Mouse (Mus musculus) megakaryocyte-erythroid progenitor cell, adult 5 weeks (primary cell): ENCODE data around the gene B3gnt4. TPM values are rescaled to one million over a fixed set of nuclear protein-coding genes. Genes with fewer than 3 reads are reported as not detected.

ENCODE experiments used
- polyA plus RNA-seq: library from polyadenylated mRNA; stranded (reverse); fragments of >175 nt; gene quantifications from 2 replicates; pipeline ENCODE4 v1.2.3, GENCODE M21; 2012

The B3gnt4 gene
- not detected in 2 replicates for polyA plus RNA-seq

GRCm38 (mm10) chr5:123510160-123510559, at the start of gene B3gnt4:
Gene B3gnt4 (plus strand): TSS chr5:123510460.

GRCm38 (mm10) chr5:123489112-123489785, 21.0 kb upstream of the B3gnt4 start, which contains the start of the genes Lrrc43 and Il31:
Gene Lrrc43 (plus strand): TSS chr5:123489305.
Gene Il31 (minus strand): TSS chr5:123489489.

DNA sequence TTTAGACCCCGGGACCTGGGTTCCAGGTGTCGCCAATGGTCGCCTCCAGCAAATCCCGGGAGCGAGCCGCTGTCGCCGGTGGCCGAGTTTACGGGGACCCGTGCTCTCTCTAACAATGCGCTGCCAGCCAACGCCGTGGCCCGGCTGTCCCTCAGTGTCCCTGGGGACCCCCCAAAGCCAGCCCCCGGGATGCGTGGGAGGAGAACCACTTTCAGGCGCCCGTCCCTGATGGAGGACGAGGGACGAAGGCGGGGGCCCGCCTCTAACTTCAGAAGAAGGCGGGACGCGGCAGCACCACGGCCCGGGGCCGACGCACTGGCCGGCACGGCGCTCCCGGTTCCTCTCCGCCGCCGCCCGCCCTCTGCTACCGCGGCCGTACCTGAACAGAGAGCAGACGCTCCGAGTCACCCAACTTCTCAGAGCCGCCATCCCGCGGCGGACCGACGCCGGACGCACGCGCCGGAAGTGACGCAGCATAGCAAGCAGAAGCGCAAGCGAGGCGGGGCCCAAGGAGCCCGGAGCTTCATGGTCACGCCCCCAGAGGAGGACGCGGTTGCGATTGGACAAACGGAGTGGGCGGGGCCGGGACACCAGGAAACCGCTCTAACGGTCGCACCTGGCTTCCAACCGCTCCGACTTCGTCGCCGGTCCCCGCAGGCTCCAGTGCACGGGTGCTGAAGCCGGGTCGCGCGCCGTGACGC, 13.6 kb downstream of the B3gnt4 start, which contains the start of gene Diablo:
TSS of gene Diablo (minus strand) at position 485 of the 701 bp plus-strand sequence.

GRCm38 (mm10) chr5:123525281-123525680, 15.0 kb downstream of the B3gnt4 start, which contains the start of gene Gm49027:
Gene Gm49027 (minus strand): TSS chr5:123525488.

Other genes with a start within 250 kb of the B3gnt4 start
- gene Bcl7a, start 166.6 kb upstream of the B3gnt4 start, polyA plus RNA-seq = 36.7 and 37.3 TPM in 2 replicates
- gene Mlxip, start 115.7 kb upstream of the B3gnt4 start, polyA plus RNA-seq = 15.6 and 22.2 TPM in 2 replicates
- gene Lrrc43, start 21.2 kb upstream of the B3gnt4 start, polyA plus RNA-seq = not detected in 2 replicates
- gene Il31, start 21.0 kb upstream of the B3gnt4 start, polyA plus RNA-seq = not detected in 2 replicates
- 10.6 and 11.3 TPM in 2 replicates for gene Diablo, start 13.7 kb downstream of the B3gnt4 start, polyA plus RNA-seq
- 2.0 and 3.9 TPM in 2 replicates for gene Gm49027, start 15.0 kb downstream of the B3gnt4 start, polyA plus RNA-seq
- 8.7 and 9.9 TPM in 2 replicates for gene Vps33a, start 62.6 kb downstream of the B3gnt4 start, polyA plus RNA-seq
- gene Clip1, start 174.2 kb downstream of the B3gnt4 start, polyA plus RNA-seq = 16.0 and 17.9 TPM in 2 replicates
- gene Zcchc8, start 210.6 kb downstream of the B3gnt4 start, polyA plus RNA-seq = 68.4 and 81.5 TPM in 2 replicates
- gene Rsrc2, start 239.0 kb downstream of the B3gnt4 start, polyA plus RNA-seq = 14.3 and 28.4 TPM in 2 replicates
- 1.4 and 2.4 TPM in 2 replicates for gene Kntc1, start 239.3 kb downstream of the B3gnt4 start, polyA plus RNA-seq